Mouse (Mus musculus): ENCODE results near the gene Sort1.

DNA sequence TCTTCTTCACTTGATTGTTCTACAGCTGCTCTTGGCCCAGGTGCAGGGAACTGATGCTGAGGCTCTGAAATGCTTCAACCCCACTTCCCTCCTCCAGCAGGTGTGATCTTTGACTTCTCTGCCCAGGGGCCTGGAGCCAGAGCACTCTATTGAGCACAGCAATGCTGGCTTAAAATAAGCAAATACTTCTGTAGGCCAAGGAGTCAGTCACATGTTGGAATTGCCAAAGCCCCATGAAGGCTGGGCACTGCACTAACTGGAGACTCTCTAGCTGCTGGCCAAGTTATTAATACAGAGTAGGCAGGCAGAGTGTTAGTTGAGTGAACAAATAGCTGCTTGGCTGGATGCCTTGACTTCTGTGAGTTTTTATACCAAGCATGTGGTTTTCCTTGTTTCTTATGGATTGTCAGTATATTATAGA lies 27.0 kb downstream of the Sort1 start:
- TF ChIP-seq CTCF (IDR thresholded peaks at IDR 0.05; ENCODE audit: borderline replicate concordance, insufficient read depth, low read length) (no peak), POLR2A (IDR thresholded peaks at IDR 0.05; ENCODE audit: low read depth, low read length) (no peak)

Measured in embryonic fibroblast, embryonic 13.5 days (primary cell).